Mouse (Mus musculus) spleen, postnatal 36 days (tissue): Measurements from ENCODE around the gene Zfp326.

Source experiments
- DNase-seq, 2 experiments: peaks; one replicate each; pipeline ENCODE4 v3.0.0; 2022; ENCODE audit warnings: low spot score in 2 of 2, mixed read lengths in 1 of 2

Gene Zfp326

GRCm38 (mm10) chr5:105867427-105867826 lies 8.9 kb upstream of the Zfp326 start:
- DNase-seq = no peak

DNA sequence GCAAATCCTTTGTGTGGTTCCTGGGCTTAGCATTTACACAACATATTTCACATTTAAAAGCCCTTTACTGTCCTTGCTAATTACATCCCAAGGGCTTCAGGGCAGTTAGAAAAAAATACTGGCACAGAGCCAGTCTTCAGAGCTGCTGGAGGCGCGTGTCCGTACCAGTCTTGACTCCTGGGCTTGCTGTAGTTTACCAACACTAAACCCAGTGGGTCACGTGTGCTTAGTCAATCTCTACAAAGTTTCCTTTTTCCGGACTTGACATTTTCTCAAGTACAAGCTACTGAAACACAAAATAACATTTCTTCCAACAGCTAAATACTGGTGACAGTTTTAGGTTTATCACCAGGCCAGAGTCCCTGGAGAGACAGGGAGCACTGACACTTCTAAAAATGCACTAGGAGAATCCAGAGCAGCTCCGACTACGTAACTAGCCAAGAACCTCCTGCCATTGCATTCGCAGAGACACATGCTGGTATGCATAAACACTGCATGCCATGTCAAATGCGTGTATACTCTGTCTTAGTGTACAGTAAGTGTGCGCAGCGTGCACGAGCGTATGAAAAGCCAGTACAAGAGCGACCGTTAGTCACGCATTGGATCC lies 8.4 kb upstream of the Zfp326 start:
- no peak for DNase-seq

- peak; percentile 55 to 70 for DNase-seq
These were observed 7.8 kb upstream of the Zfp326 start for GRCm38 (mm10) chr5:105868593-105868992.

DNA sequence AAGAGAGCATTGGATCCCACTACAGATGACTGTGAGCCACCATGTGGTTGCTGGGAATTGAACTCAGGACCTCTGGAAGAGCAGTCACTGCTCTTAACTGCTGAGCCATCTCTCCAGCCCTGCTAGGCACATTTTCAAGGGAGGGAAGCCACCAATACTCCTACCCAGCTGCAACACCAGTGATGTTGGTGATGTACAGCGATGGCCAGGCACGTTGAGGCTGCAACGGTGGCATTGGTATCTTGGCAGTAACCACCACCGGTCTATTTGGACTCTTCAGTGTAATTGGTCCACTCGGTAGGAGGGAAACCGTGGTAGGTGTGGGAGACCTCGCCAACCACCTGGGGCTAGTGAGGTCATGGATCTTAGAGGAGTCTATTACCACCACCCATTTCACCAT lies 6.6 kb upstream of the Zfp326 start:
- DNase-seq = no peak

- no peak for DNase-seq
These were observed 5.2 kb upstream of the Zfp326 start for GRCm38 (mm10) chr5:105871140-105871539.

GRCm38 (mm10) chr5:105872176-105872575 lies 4.2 kb upstream of the Zfp326 start:
- DNase-seq = no peak

DNA sequence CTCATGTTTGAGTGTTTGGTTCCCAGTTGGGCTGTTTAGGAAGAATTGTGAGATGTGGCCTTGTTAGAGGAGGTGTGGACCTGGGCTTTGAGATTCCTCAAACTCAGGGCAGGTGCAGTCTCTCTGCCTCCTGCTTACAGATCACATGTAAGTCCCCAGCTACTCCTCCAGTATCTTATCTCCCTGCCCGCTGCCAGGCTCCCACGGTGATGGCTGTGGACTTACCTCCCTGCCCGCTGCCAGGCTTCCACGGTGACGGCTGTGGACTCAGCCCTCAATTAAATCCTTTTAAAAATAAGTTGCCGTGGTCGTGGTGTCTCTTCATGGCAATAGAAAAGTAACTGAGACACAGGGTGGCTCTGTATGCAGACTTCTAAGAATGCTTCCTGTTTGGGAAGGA lies 3.4 kb upstream of the Zfp326 start:
- no peak for DNase-seq

GRCm38 (mm10) chr5:105873774-105874173 lies 2.6 kb upstream of the Zfp326 start:
- DNase-seq = no peak

DNA sequence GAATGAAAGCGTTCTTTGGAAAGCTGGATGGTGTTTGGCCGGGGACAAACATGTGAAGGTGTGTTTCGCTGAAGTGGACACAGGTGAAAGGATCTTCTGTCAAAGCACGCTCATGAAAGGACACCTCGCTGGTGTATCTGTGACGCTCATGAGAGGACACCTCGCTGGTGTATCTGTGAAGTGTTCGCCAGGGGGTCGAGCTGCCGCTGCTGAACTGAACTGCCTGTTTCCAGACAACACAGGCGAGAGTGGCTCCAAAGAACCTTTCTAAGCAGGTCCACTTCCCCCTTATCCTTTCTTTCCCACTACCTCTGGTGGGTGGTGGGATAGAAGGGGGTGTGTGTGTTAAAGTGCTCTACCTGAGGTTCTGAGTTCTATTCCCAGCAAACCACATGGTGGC lies 1.9 kb upstream of the Zfp326 start:
- DNase-seq = no peak

- DNase-seq = peak; percentile 15
These were observed 785 bp downstream of the Zfp326 start for GRCm38 (mm10) chr5:105876925-105877774.

- no peak for DNase-seq
These were observed 11.0 kb downstream of the Zfp326 start for GRCm38 (mm10) chr5:105887317-105887716.

- no peak for DNase-seq
These were observed 21.8 kb downstream of the Zfp326 start for GRCm38 (mm10) chr5:105898161-105898560.

DNA sequence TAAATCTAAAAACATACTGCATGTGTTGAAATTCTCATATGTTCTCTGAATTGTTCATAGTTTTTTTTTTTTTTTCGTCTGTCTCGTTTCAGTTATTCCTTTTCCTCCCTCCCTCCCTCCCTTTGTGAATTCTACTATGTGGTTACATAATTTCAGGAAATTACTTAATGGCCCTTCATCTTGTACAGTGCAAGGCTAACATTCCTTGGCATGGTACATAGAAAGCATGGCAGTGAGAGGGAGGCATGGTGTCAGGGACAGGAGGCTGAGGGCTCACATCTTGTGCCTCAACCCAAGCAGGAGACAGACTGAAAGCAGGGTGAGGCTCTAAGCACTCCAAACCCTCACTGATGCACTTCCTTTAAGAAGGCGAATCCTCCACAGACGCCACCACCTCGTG lies 32.8 kb downstream of the Zfp326 start:
- DNase-seq = no peak

- no peak for DNase-seq
These were observed 33.3 kb downstream of the Zfp326 start for GRCm38 (mm10) chr5:105909671-105910070.

DNA sequence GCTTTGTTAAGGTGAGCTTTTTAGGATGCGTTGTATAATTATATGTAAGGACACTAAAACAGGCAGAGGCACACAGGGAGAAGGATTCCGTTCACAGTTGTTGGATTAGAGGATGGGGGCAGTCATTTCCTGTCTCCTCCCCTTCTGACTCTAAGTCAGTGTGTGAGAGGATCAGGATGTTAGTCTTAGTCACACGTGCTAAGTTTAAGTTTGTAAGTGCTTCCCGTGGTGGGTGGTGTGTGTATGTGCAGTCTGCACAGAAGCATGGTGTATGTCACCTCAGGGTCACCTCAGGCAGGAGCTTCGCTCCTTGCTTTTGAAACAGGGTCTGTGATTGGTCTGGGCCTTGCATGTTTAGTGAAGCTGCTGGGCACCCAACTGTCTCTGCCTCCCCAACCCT lies 35.1 kb downstream of the Zfp326 start:
- no peak for DNase-seq

GRCm38 (mm10) chr5:105917398-105917797 lies 41.0 kb downstream of the Zfp326 start:
- DNase-seq = no peak

GRCm38 (mm10) chr5:105918289-105918688 lies 41.9 kb downstream of the Zfp326 start:
- no peak for DNase-seq

DNA sequence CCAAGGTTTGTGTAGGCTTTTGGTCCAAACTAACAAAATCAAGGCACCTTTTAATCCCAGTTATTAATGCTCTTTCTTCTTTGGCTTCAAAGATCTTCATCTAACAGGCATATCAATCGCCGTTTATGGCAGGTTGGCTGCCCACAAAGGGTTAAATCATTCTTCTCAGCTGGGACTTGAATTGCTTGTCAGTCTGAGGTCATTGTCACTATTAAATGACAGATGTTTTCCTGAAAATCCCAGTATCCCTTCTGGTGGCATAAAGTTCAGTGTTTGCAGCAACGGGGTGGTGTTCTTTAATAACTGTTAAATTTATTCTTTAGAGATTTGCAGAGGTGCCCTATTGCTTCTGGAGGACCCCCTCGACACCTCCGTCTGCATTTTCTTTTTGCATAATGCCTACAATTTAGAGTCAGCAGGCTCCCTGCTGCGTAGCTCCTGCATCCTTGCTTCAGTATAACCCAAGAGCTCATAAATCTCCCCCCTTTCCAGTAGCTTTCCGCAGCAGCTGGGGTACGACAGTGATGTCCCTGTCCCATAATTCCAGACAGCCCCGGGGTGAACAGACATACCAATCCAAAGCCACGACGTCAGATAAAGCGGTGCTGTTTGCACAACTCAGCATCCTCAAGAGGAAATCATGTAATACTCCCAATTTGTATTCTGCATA lies 46.6 kb downstream of the Zfp326 start:
- DNase-seq = no peak

- no peak for DNase-seq
These were observed 48.0 kb downstream of the Zfp326 start for GRCm38 (mm10) chr5:105924347-105924746.

DNA sequence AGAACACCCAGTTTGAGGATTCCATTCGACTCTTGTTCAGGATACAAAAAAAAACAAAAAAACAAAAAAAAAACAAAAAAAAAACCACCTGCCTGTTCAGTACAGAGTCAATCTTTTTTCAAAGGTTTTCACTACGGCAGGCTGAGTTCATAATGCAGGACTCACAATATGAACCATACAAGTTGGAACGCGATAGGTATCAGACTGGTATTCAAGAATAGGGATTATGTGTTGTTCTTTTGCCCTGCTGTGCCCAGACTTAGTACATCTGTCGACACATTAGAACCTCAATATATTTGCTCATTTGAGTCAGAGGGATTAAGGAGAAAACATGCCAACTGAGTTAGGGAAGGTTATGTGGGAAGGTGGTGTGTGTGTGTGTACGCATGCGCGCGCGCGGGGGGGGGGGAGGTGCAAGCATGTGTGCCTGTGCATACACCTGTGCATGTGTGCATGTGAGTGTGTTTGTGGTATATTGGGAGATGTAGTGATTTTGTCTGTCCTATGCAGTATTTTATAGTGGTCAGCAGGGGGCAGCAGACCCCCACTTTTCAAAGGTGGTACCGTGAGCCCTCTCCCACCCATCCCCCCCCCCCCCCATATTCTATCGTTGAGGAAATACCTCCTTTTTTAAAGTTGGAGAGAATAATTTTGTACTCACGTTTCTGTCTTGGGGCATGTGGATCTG lies 49.3 kb downstream of the Zfp326 start:
- DNase-seq = no peak

- DNase-seq = no peak
These were observed 53.9 kb downstream of the Zfp326 start for GRCm38 (mm10) chr5:105930282-105930681.

DNA sequence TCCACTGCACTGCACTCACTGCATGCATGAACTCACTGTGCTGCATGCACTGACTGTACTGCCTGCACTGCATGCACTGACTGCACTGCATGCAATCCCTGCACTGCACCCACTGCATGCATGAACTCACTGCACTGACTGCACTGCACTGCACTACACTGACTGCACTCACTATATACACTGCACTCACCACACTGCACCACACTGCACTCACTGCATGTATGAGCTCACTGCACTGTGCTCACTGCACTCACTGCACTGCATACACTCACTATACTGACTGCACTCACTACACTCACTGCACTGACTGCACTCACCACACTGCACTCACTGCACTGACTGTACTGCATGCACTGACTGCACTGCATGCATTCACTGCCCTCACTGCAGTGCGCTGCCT lies 56.0 kb downstream of the Zfp326 start:
- no peak for DNase-seq
